Mouse (Mus musculus): ENCODE data around the gene Cacnb4. TPM values are rescaled to one million over a fixed set of nuclear protein-coding genes. Genes with fewer than 3 reads are reported as not detected.

Gene Cacnb4
- polyA plus RNA-seq, 1 experiment from 2014 or later: 1.3 TPM

DNA sequence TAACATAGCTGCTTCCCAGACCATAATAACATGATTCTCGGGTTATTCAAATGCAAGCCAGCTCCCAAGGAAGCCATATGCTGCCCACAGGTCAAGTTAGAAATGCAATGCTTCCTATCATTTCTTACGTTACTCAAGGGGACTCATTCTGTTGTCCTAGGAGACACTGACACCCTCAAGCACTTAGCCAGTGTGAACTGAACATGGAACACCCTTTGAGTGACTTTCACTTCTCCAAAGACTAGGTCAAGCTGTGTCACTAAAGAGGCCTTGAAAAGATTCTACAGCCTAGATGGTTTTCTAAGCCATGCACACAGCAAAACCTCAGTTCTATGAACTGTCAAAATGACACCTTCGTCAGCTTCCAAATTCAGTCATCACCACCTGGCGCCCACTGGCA lies 98.9 kb downstream of the Cacnb4 start:
- Histone ChIP-seq H3K27me3 (no peaks in the 10 kb centered on the region), H3K27ac (no peak overlapping the region), H3K9me3 (no peaks in the 10 kb centered on the region), H3K4me2 (no peak overlapping the region), H3K4me1 (no peaks in the 10 kb centered on the region), H3K36me3 (no peaks in the 10 kb centered on the region), H3K4me3 (no peak overlapping the region), H3K9ac (no peak overlapping the region)
- WGBS: 87% methylated on average over 4 of the region's 4 CpGs
- no peak for ATAC-seq (ENCODE audit: insufficient number of reproducible peaks, insufficient read depth, low FRiP score, low TSS enrichment, low read depth)

DNA sequence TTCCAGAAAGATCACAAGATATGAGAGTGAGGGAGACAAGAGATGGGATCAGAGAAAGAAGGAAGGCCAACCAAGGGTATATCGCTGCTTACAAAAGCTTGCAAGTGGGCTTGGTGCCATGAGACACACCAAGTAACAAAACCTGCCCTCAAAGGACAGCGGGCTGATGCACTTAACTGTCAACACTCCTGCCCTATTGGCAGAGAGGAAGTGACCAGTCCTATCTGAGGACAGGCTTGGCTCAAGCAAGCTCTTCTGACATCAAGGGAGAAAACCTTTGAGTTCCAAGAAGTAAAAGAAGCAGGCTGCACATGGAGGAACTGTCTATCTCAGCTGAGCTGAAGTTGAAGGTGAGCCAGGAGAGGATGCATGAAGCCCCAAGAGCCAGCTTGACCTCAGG lies 100.1 kb downstream of the Cacnb4 start:
- Histone ChIP-seq H3K27ac (no peak overlapping the region), H3K4me2 (no peak overlapping the region), H3K4me3 (no peak overlapping the region), H3K9me3 (no peaks in the 10 kb centered on the region), H3K36me3 (no peaks in the 10 kb centered on the region), H3K27me3 (no peaks in the 10 kb centered on the region), H3K9ac (no peak overlapping the region), H3K4me1 (no peaks in the 10 kb centered on the region)
- WGBS: 95% methylated on average over 2 of the region's 2 CpGs
- ATAC-seq (ENCODE audit: insufficient number of reproducible peaks, insufficient read depth, low FRiP score, low TSS enrichment, low read depth): no peak

DNA sequence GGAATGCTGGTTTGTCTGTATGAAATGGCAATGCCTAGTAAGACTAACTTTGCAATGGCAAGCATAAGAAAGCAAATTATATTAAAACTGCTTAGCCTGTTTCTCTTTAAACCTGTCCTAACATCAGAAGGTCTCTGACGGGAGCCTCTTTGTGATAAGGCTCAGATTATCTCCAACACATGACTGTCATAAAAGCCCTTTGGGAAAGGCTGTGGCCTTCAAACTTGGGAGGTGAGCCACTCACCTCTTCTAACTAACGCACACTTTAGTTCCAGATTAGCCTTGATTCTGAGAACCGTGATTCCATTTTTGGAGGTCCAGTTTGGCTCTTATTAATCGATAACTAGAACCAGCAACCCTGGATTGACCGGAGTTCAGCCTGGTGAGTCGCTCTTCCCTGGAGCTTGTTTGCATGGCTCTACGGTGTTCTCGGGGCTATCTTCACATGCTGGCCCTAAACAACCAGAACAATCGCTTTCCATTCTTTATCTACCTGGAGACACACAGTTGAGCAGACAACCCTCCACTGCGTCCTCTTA lies 100.9 kb downstream of the Cacnb4 start:
- no peaks in the 10 kb centered on the region for H3K27me3 ChIP-seq
- no peaks in the 10 kb centered on the region for H3K9me3 ChIP-seq
- ATAC-seq (ENCODE audit: insufficient number of reproducible peaks, insufficient read depth, low FRiP score, low TSS enrichment, low read depth): no peak
- H3K4me1 ChIP-seq: no peaks in the 10 kb centered on the region
- no peak overlapping the region for H3K9ac ChIP-seq
- WGBS: 89% methylated on average over 10 of the region's 10 CpGs
- H3K27ac ChIP-seq: no peak overlapping the region
- no peak overlapping the region for H3K4me3 ChIP-seq
- no peak overlapping the region for H3K4me2 ChIP-seq
- H3K36me3 ChIP-seq: no peaks in the 10 kb centered on the region

DNA sequence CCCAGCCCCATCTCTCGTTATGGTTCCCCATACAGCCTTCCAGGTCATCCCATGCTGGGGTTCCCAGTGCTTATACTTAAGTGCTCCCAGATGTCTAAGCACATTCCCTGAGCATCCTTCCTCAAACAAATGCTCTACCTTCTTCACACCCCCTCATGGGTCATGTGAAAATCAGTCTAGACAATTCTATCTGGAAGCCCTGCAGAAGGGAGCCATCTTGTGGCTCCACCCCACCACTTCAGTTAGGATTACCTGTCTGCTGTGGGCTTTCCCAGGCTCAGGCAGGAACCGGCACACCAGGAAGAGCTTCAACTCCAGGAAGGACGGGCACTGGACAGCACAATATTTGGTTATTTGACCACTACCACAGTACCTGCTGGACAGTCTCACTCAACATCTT lies 101.7 kb downstream of the Cacnb4 start:
- H3K9ac ChIP-seq: no peak overlapping the region
- H3K4me2 ChIP-seq: no peak overlapping the region
- 70% methylated on average over 3 of the region's 3 CpGs for WGBS
- no peaks in the 10 kb centered on the region for H3K27me3 ChIP-seq
- no peak overlapping the region for H3K27ac ChIP-seq
- H3K9me3 ChIP-seq: no peaks in the 10 kb centered on the region
- no peaks in the 10 kb centered on the region for H3K4me1 ChIP-seq
- no peak overlapping the region for H3K4me3 ChIP-seq
- ATAC-seq (ENCODE audit: insufficient number of reproducible peaks, insufficient read depth, low FRiP score, low TSS enrichment, low read depth): no peak
- H3K36me3 ChIP-seq: no peaks in the 10 kb centered on the region

DNA sequence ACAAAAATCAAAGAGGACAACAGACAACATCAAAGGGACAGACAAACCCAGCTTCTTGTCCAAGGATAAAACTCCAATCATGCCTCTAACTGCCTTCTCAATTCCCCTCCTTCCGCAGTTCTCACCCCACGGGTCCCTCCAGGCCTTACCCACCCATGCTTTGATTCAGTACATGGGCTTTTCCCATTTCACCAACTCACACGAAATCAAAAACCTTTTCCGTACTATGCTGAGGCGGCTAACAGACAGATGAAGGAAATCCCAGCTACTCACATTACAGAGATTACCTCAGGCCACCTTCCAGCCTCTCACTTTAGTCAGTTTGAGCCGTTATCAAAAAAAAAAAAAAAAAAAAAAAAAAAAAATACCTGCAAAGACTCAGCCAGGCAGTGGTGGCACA lies 104.4 kb downstream of the Cacnb4 start:
- no peak overlapping the region for H3K4me3 ChIP-seq
- H3K36me3 ChIP-seq: no peaks in the 10 kb centered on the region
- H3K9ac ChIP-seq: no peak overlapping the region
- H3K9me3 ChIP-seq: no peaks in the 10 kb centered on the region
- no peaks in the 10 kb centered on the region for H3K4me1 ChIP-seq
- WGBS: 71% methylated on average over 6 of the region's 6 CpGs
- no peak for ATAC-seq (ENCODE audit: insufficient number of reproducible peaks, insufficient read depth, low FRiP score, low TSS enrichment, low read depth)
- no peak overlapping the region for H3K4me2 ChIP-seq
- H3K27me3 ChIP-seq: no peaks in the 10 kb centered on the region
- no peak overlapping the region for H3K27ac ChIP-seq

DNA sequence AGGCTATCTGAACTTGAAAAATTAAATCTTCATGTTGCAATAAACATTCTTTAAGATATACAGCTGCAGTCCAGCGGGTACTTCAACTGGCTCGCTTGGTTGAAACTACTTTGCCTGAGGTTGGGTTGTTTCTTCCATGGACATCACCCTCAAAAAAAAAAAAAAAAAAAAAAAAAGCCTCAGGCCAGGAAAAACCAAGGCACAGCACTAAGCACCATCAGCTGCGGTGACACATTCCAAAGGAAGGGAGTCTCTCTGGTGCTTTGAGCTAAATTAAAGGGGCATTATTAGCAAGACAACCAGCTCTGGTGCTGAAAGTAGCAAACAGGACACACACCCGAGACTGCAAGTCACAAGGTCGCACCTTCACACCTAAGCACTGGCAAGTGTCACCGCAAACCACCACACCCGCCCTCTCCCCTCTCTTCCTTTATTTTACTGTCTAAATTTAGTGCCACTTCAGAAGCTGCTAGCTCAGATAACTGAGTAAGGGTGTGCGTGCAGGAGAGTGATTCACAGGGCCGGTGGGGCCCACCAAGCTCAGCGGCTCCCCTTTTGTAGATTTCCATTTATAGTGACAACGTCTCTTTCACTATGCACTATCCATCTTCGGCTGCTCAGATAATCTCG lies 105.2 kb downstream of the Cacnb4 start:
- WGBS: 72% methylated on average over 13 of the region's 13 CpGs

DNA sequence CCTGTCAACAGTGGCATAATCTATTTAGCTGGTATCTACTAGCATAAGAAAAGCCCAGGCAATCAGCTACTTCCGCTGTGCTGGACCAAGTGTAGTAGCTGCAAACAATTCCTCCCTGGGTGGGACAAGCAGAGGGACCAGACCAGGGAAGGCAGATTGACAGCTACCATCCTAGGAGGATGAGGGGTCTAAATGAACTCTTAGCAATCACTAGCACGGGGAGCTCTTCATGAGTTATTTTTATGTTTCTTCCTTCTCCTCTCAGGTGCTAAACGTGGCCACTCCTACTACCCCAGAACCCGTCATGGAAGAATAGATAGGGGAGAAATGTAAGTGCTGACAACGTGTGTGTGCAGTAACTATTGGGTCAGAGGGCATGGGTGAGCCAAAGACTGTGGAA lies 105.8 kb downstream of the Cacnb4 start:
- Histone ChIP-seq H3K27ac (no peak overlapping the region), H3K4me3 (no peak overlapping the region), H3K4me1 (no peaks in the 10 kb centered on the region), H3K9me3 (no peaks in the 10 kb centered on the region), H3K4me2 (no peak overlapping the region), H3K36me3 (no peaks in the 10 kb centered on the region), H3K27me3 (no peaks in the 10 kb centered on the region), H3K9ac (no peak overlapping the region)
- no peak for ATAC-seq (ENCODE audit: insufficient number of reproducible peaks, insufficient read depth, low FRiP score, low TSS enrichment, low read depth)
- WGBS: 79% methylated on average over 5 of the region's 5 CpGs

More for the DNA sequence above, 105.2 kb downstream of the Cacnb4 start:
- Histone ChIP-seq H3K9ac (no peak overlapping the region), H3K4me1 (no peaks in the 10 kb centered on the region), H3K4me3 (no peak overlapping the region), H3K27me3 (no peaks in the 10 kb centered on the region), H3K27ac (no peak overlapping the region), H3K9me3 (no peaks in the 10 kb centered on the region), H3K36me3 (no peaks in the 10 kb centered on the region), H3K4me2 (no peak overlapping the region)
- no peak for ATAC-seq (ENCODE audit: insufficient number of reproducible peaks, insufficient read depth, low FRiP score, low TSS enrichment, low read depth)

DNA sequence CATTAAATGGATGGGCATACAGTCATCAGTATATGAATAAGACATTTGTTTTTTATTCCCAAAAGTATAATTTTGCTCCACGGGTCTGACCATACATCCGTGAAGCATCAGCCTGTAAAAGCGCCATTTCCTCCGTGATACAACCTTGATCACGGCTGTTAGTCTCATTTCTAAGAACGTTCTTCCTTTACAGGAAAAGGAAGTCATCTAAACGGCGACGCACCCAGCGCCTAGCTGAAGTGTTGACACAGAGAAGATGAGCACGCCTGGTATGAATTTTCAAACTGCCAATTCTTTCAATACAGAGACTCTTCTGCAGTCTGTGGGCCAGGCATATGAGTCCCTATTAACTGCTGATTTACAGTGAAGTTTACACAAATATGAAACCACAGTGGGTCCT lies 106.5 kb downstream of the Cacnb4 start:
- Histone ChIP-seq H3K36me3 (no peaks in the 10 kb centered on the region), H3K4me2 (no peak overlapping the region), H3K9ac (no peak overlapping the region), H3K9me3 (no peaks in the 10 kb centered on the region), H3K4me1 (no peaks in the 10 kb centered on the region), H3K4me3 (no peak overlapping the region), H3K27me3 (no peaks in the 10 kb centered on the region), H3K27ac (no peak overlapping the region)
- ATAC-seq (ENCODE audit: insufficient number of reproducible peaks, insufficient read depth, low FRiP score, low TSS enrichment, low read depth): no peak
- WGBS: 80% methylated on average over 11 of the region's 11 CpGs

DNA sequence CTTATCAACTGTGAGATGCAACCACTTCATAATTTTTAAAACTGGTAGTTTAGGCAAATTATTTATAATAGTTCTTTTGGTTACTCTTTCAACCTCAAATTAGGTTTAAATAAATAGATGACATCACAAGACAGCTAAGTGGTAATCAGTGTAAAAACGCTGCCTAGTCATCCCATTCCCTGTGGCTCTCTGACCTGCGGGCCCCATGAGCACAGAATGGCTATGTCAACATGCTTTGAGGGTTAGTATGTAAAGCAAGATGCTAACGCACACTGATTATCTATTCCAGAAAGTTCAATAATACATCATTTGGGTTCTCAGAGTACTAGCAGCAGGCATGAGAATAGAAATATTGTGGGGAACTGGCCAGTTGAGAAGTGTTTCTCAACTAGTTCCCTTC lies 108.5 kb downstream of the Cacnb4 start:
- no peak overlapping the region for H3K27ac ChIP-seq
- no peaks in the 10 kb centered on the region for H3K27me3 ChIP-seq
- no peaks in the 10 kb centered on the region for H3K4me1 ChIP-seq
- no peaks in the 10 kb centered on the region for H3K36me3 ChIP-seq
- H3K9me3 ChIP-seq: no peaks in the 10 kb centered on the region
- ATAC-seq (ENCODE audit: insufficient number of reproducible peaks, insufficient read depth, low FRiP score, low TSS enrichment, low read depth): no peak
- no peak overlapping the region for H3K4me2 ChIP-seq
- no peak overlapping the region for H3K4me3 ChIP-seq
- H3K9ac ChIP-seq: no peak overlapping the region
- WGBS: 71% methylated on average over 3 of the region's 3 CpGs

DNA sequence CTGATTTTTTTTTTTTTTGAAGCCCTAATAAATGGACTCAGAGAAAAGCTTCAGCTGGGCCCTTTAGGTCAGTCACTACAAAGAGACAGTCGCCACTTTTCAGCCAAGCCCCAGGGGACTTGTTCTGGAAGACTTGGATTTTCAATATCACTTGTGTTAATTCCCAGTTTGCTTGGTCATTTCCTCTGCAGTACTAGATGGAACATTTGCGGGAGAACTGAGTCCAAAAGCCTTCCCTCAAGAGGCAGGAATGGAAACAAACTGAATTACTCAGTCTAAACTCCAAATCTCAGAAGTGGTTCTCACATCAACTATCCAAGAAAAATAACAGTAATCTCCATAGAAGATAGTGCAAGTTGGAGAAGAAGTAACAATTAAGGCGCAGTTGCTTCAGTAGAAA lies 109.2 kb downstream of the Cacnb4 start:
- Histone ChIP-seq H3K36me3 (no peaks in the 10 kb centered on the region), H3K4me1 (no peaks in the 10 kb centered on the region), H3K4me2 (no peak overlapping the region), H3K27ac (no peak overlapping the region), H3K9ac (no peak overlapping the region), H3K9me3 (no peaks in the 10 kb centered on the region), H3K27me3 (no peaks in the 10 kb centered on the region), H3K4me3 (no peak overlapping the region)
- no peak for ATAC-seq (ENCODE audit: insufficient number of reproducible peaks, insufficient read depth, low FRiP score, low TSS enrichment, low read depth)
- WGBS: 74% methylated on average over 3 of the region's 3 CpGs

DNA sequence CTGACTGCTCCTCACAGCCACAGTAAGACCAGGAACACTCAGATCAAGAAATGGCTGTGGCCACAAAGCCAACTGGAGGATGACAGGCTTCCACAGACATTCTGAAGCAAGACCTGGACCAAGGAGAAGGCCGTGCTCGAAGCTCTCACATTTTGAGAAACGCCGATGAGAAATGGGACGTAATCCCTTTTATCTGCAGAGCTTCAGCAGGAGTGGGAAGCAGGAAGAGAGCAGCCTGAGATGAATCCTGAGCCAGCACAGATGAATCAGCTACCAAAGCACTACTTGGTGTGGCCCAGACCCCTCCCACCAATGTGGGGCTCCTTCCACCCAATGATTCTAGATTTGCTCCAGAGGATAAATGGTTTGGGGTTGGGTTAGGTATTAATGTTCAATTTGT lies 113.4 kb downstream of the Cacnb4 start:
- no peak for ATAC-seq (ENCODE audit: insufficient number of reproducible peaks, insufficient read depth, low FRiP score, low TSS enrichment, low read depth)
- H3K4me2 ChIP-seq: no peak overlapping the region
- H3K4me1 ChIP-seq: 0 out of 2 replicates have a peak, but pooled peaks cover 4% of the 10 kb centered on the region
- H3K27me3 ChIP-seq: no peaks in the 10 kb centered on the region
- H3K27ac ChIP-seq: no peak overlapping the region
- H3K9me3 ChIP-seq: no peaks in the 10 kb centered on the region
- no peak overlapping the region for H3K4me3 ChIP-seq
- no peak overlapping the region for H3K9ac ChIP-seq
- H3K36me3 ChIP-seq: no peaks in the 10 kb centered on the region
- 94% methylated on average over 5 of the region's 5 CpGs for WGBS

DNA sequence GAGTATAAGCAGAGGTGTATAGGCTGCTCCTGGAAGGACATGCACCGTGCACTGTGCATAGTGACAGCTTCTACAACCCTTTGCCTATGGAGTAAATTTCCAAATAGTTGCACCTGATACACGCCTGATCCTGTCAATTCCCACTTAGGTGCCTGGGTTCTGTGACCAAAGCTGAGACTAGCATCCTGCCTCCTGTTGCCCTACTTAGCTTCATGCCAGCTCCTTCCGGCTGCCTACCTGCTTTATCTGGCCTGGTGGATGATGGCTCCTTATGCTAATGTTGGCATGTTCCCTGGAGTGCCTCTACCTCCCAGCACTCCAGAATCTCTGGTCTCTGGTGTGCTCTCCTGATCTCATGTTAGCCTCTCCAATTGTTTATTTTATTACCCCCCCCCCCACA lies 114.3 kb downstream of the Cacnb4 start:
- Histone ChIP-seq H3K9me3 (no peaks in the 10 kb centered on the region), H3K9ac (no peak overlapping the region), H3K4me2 (no peak overlapping the region), H3K36me3 (no peaks in the 10 kb centered on the region), H3K4me3 (no peak overlapping the region), H3K27me3 (no peaks in the 10 kb centered on the region), H3K4me1 (0 out of 2 replicates have a peak, but pooled peaks cover 4% of the 10 kb centered on the region), H3K27ac (no peak overlapping the region)
- 93% methylated on average over 3 of the region's 3 CpGs for WGBS
- no peak for ATAC-seq (ENCODE audit: insufficient number of reproducible peaks, insufficient read depth, low FRiP score, low TSS enrichment, low read depth)
